8 mouse cellular contexts compared by ENCODE assay signal in genomic region chr10:126901488-126901843, GRCm38 (mm10). TPM values are rescaled to one million over a fixed set of nuclear protein-coding genes. Genes with fewer than 3 reads are reported as not detected.
DNase-seq lines count a peak whose midpoint lies in the region; ATAC-seq and TF ChIP-seq lines count a peak whose summit lies in the region.

No protein-coding gene starts in this region.

- ATAC-seq in lung, embryonic 14.5 days (ENCODE audit: insufficient read depth) = peak; percentile 8; the same call in 1 of the 2 replicates
- no peak for ATAC-seq in forebrain, embryonic 11.5 days (replicated peaks; ENCODE audit: low FRiP score)
- peak; percentile 6; the same call in 1 of the 2 replicates for ATAC-seq in neural tube, embryonic 14.5 days (ENCODE audit: low read depth)
- ATAC-seq in inflammation-experienced regulatory T-cells, adult 6 months = no peak

- H3K27me3 ChIP-seq in lung, embryonic 14.5 days (ENCODE audit: insufficient read depth, low read length) = no peaks in the 10 kb centered on the region
- H3K27me3 ChIP-seq in forebrain, embryonic 11.5 days (ENCODE audit: control insufficient read depth, insufficient read depth, low read length) = no peaks in the 10 kb centered on the region
- H3K27me3 ChIP-seq in limb, embryonic 10.5 days (ENCODE audit: low read depth, poor library complexity, severe bottlenecking) = no peaks in the 10 kb centered on the region
- no peaks in the 10 kb centered on the region for H3K27me3 ChIP-seq in neural tube, embryonic 14.5 days (ENCODE audit: control insufficient read depth, insufficient read depth, low read length)

- H3K9me3 ChIP-seq in lung, embryonic 14.5 days (ENCODE audit: low read depth, low read length) = no peaks in the 10 kb centered on the region
- H3K9me3 ChIP-seq in forebrain, embryonic 11.5 days (ENCODE audit: control insufficient read depth, low read length) = no peaks in the 10 kb centered on the region
- no peaks in the 10 kb centered on the region for H3K9me3 ChIP-seq in limb, embryonic 10.5 days (replicated peaks)
- H3K9me3 ChIP-seq in neural tube, embryonic 14.5 days (ENCODE audit: control insufficient read depth, low read length) = no peaks in the 10 kb centered on the region

- peaks cover 15% of the 10 kb centered on the region; the same call in 1 of the 2 replicates for H3K36me3 ChIP-seq in lung, embryonic 14.5 days (ENCODE audit: insufficient read depth)
- no peaks in the 10 kb centered on the region for H3K36me3 ChIP-seq in forebrain, embryonic 11.5 days (ENCODE audit: control insufficient read depth, insufficient read depth, low read length)
- H3K36me3 ChIP-seq in limb, embryonic 10.5 days = peaks cover 19% of the 10 kb centered on the region
- no peaks in the 10 kb centered on the region for H3K36me3 ChIP-seq in neural tube, embryonic 14.5 days (ENCODE audit: control insufficient read depth, insufficient read depth, low read length)

- DNase-seq in lung, embryonic 14.5 days = no peak
- DNase-seq in lung, postnatal 4 days = no peak
- no peak for DNase-seq in forebrain, embryonic 11.5 days (ENCODE audit: low spot score)
- DNase-seq in limb, embryonic 10.5 days (ENCODE audit: low spot score) = no peak
- DNase-seq in spleen, postnatal 4 days (ENCODE audit: low spot score in 2 of 2) = no peak
- DNase-seq in layer of hippocampus, postnatal 36 days = no peak

- H3K4me2 ChIP-seq in lung, embryonic 14.5 days = peak overlapping the region; percentile 98
- peak overlapping the region; percentile 98 for H3K4me2 ChIP-seq in forebrain, embryonic 11.5 days (ENCODE audit: low read depth, low read length, severe bottlenecking)
- peak overlapping the region; percentile 97 for H3K4me2 ChIP-seq in neural tube, embryonic 14.5 days (ENCODE audit: low read depth, low read length)

- no peak overlapping the region for H3K9ac ChIP-seq in lung, embryonic 14.5 days
- no peak overlapping the region for H3K9ac ChIP-seq in forebrain, embryonic 11.5 days (ENCODE audit: low read length)
- H3K9ac ChIP-seq in neural tube, embryonic 14.5 days (replicated peaks; ENCODE audit: low read depth, low read length) = peak overlapping the region; percentile 64

- H3K4me3 ChIP-seq in lung, embryonic 14.5 days (ENCODE audit: low read depth, low read length) = peak overlapping the region; percentile 76
- peak overlapping the region; percentile 66 for H3K4me3 ChIP-seq in forebrain, embryonic 11.5 days (ENCODE audit: low read depth, low read length)
- peak overlapping the region; percentile 88 for H3K4me3 ChIP-seq in limb, embryonic 10.5 days
- H3K4me3 ChIP-seq in neural tube, embryonic 14.5 days (ENCODE audit: low read depth, low read length) = peak overlapping the region; percentile 66

- no peaks in the 10 kb centered on the region for H3K4me1 ChIP-seq in lung, embryonic 14.5 days (ENCODE audit: insufficient read depth)
- H3K4me1 ChIP-seq in forebrain, embryonic 11.5 days (replicated peaks; ENCODE audit: control insufficient read depth, insufficient read depth, low read length) = peaks cover 3% of the 10 kb centered on the region; the same call in 1 of the 2 replicates
- peaks cover 21% of the 10 kb centered on the region for H3K4me1 ChIP-seq in limb, embryonic 10.5 days
- H3K4me1 ChIP-seq in neural tube, embryonic 14.5 days (ENCODE audit: control insufficient read depth, insufficient read depth, low read length) = peaks cover 5% of the 10 kb centered on the region; the same call in 1 of the 2 replicates

- TF ChIP-seq CTCF in lung, embryonic 14.5 days (IDR thresholded peaks at IDR 0.05; ENCODE audit: low read depth) = no peak

- WGBS in lung, embryonic 14.5 days = 2% methylated on average over 4 of the region's 4 CpGs
- WGBS in forebrain, embryonic 11.5 days = 1% methylated on average over 4 of the region's 4 CpGs
- 2% methylated on average over 4 of the region's 4 CpGs for WGBS in limb, embryonic 10.5 days
- 0% methylated on average over 4 of the region's 4 CpGs for WGBS in neural tube, embryonic 14.5 days

- H3K27ac ChIP-seq in lung, embryonic 14.5 days (ENCODE audit: low read depth) = no peak overlapping the region
- no peak overlapping the region for H3K27ac ChIP-seq in forebrain, embryonic 11.5 days (ENCODE audit: low read depth, low read length)
- no peak overlapping the region for H3K27ac ChIP-seq in limb, embryonic 10.5 days
- no peak overlapping the region for H3K27ac ChIP-seq in neural tube, embryonic 14.5 days (ENCODE audit: low read depth, low read length)

RNA-seq across cellular contexts. Expression of gene Atp23, which starts 0.3 kb away (rescaled TPM):
- 25.0 and 25.7 TPM in 2 replicates for polyA plus RNA-seq in lung, embryonic 14.5 days (2014; fragmentation: Nextera tagmentation; extraction: Ambion mirVana)
- 15.5 and 23.2 TPM in 2 replicates for polyA plus RNA-seq in forebrain, embryonic 11.5 days (2014; fragmentation: Nextera tagmentation; extraction: Ambion mirVana)
- polyA plus RNA-seq in limb, embryonic 10.5 days (2016; fragmentation: Nextera tagmentation; extraction: Ambion mirVana) = 19.3 and 23.6 TPM in 2 replicates
- polyA plus RNA-seq in neural tube, embryonic 14.5 days (2014; fragmentation: Nextera tagmentation; extraction: Ambion mirVana) = 15.6 and 16.7 TPM in 2 replicates
- polyA plus RNA-seq in inflammation-experienced regulatory T-cells, adult 6 months (2017; shearing (Covaris generic)) = 1 to 10 TPM; 3.4 to 7.5 (median 5.1) TPM
- 1 to 10 TPM; 9.2 to 9.5 TPM for total RNA-seq in layer of hippocampus, postnatal 36 days (2021)

Comparison
In these comparisons a context has a peak if more than half of its experiments do, and no peak if none do; other contexts are left out.
1. ATAC-seq: peak in lung, embryonic 14.5 days (single experiment) and neural tube, embryonic 14.5 days (single experiment); none in forebrain, embryonic 11.5 days (single experiment) and inflammation-experienced regulatory T-cells, adult 6 months (single experiment).
2. Peak in every context shown above with its lines, with median percentiles within 50 percentile points of each other: H3K4me2 ChIP-seq and H3K4me3 ChIP-seq.